Mouse (Mus musculus) midbrain, embryonic 14.5 days (tissue): ENCODE measurements around the gene Tlr9. TPM values are rescaled to one million over a fixed set of nuclear protein-coding genes. Genes with fewer than 3 reads are reported as not detected.

ENCODE experiments used
- ATAC-seq: fragments of 200-750 bp; cut with Nextera tagmentation; 2 replicates; pipeline ENCODE4 v1.8.0; 2017; ENCODE audit warnings: moderate number of reproducible peaks, moderate library complexity; ENCODE audit not compliant: low FRiP score, low TSS enrichment
- DNase-seq: peaks from one replicate; pipeline ENCODE4 v3.0.0-alpha.2; 2015
- H3K27ac ChIP-seq: fragments of 300-500 bp; sonication (generic); replicated peaks from 2 replicates; pipeline ENCODE4 v1.5.1; 2014; ENCODE audit warnings: mild to moderate bottlenecking, low read depth, low read length, moderate library complexity
- H3K27me3 ChIP-seq: fragments of 300-500 bp; sonication (generic); 2 replicates; pipeline ENCODE4 v1.6.1; 2014; ENCODE audit warnings: low read length, control low read depth, mixed read lengths; ENCODE audit not compliant: control insufficient read depth, insufficient read depth
- H3K36me3 ChIP-seq: fragments of 300-500 bp; sonication (generic); 2 replicates; pipeline ENCODE4 v1.6.1; 2014; ENCODE audit warnings: low read length, control low read depth; ENCODE audit not compliant: control insufficient read depth, insufficient read depth
- H3K4me1 ChIP-seq: fragments of 300-500 bp; sonication (generic); 2 replicates; pipeline ENCODE4 v1.6.1; 2014; ENCODE audit warnings: mild to moderate bottlenecking, antibody characterized with exemption, low read length, control low read depth; ENCODE audit not compliant: control insufficient read depth, insufficient read depth
- H3K4me2 ChIP-seq: fragments of 300-500 bp; sonication (generic); 2 replicates; pipeline ENCODE4 v1.6.1; 2014; ENCODE audit warnings: mild to moderate bottlenecking, low read length, moderate library complexity
- H3K4me3 ChIP-seq: fragments of 300-500 bp; sonication (generic); replicated peaks from 2 replicates; pipeline ENCODE4 v1.5.1; 2014; ENCODE audit warnings: low read depth, low read length
- H3K9ac ChIP-seq: fragments of 300-500 bp; sonication (generic); replicated peaks from 2 replicates; pipeline ENCODE4 v1.6.1; 2014; ENCODE audit warnings: mild to moderate bottlenecking, low read length, moderate library complexity
- H3K9me3 ChIP-seq: fragments of 300-500 bp; sonication (generic); 2 replicates; pipeline ENCODE4 v1.6.1; 2016; ENCODE audit warnings: low read length, control low read depth, mixed read lengths; ENCODE audit not compliant: control insufficient read depth
- WGBS: fragments of 180-500 bp; shearing (Covaris S2); extraction: QIAGEN DNeasy Blood & Tissue Kit; methylation state at CpG from one replicate; pipeline ENCODE4 v1.1.7; 2014; 5-methylcytosine and 5-hydroxymethylcytosine counted together
- polyA plus RNA-seq: library from polyadenylated mRNA; unstranded; fragments of >200 nt; fragmentation: Nextera tagmentation; extraction: Ambion mirVana; gene quantifications from 2 replicates; pipeline ENCODE4 v1.2.1, GENCODE M21; 2014

Gene Tlr9
- polyA plus RNA-seq, 1 experiment from 2014 or later = 0.09 TPM

- Histone ChIP-seq H3K9ac (peak overlapping the region; percentile 61), H3K4me2 (peak overlapping the region; percentile 69), H3K4me3 (peak overlapping the region; percentile 36), H3K36me3 (no peaks in the 10 kb centered on the region), H3K27me3 (peaks cover 8% of the 10 kb centered on the region; the same call in 1 of the 2 replicates), H3K4me1 (peaks cover 4% of the 10 kb centered on the region; the same call in 1 of the 2 replicates), H3K9me3 (no peaks in the 10 kb centered on the region), H3K27ac (peak overlapping the region; percentile 45)
- no peak for ATAC-seq
- DNase-seq = no peak
- 58% methylated on average over 24 of the region's 24 CpGs for WGBS
These were observed 3.2 kb downstream of the Tlr9 start for GRCm38 (mm10) chr9:106225469-106226150.

- Histone ChIP-seq H3K27me3 (peaks cover 8% of the 10 kb centered on the region; the same call in 1 of the 2 replicates), H3K4me1 (peaks cover 4% of the 10 kb centered on the region; the same call in 1 of the 2 replicates), H3K9ac (peak overlapping the region; percentile 61), H3K4me3 (peak overlapping the region; percentile 36), H3K4me2 (peak overlapping the region; percentile 69), H3K27ac (peak overlapping the region; percentile 45), H3K36me3 (no peaks in the 10 kb centered on the region), H3K9me3 (no peaks in the 10 kb centered on the region)
- ATAC-seq = peak; percentile 43; the same call in 1 of the 2 replicates
- peak; percentile 75 for DNase-seq
- WGBS = 7% methylated on average over 34 of the region's 34 CpGs
These were observed 3.8 kb downstream of the Tlr9 start for GRCm38 (mm10) chr9:106226151-106226682.

- peaks cover 3% of the 10 kb centered on the region for H3K36me3 ChIP-seq
- H3K9ac ChIP-seq = no peak overlapping the region
- peaks cover 4% of the 10 kb centered on the region; the same call in 1 of the 2 replicates for H3K4me1 ChIP-seq
- no peak overlapping the region for H3K27ac ChIP-seq
- H3K4me3 ChIP-seq = no peak overlapping the region
- DNase-seq (no peak), ATAC-seq (no peak)
- H3K27me3 ChIP-seq = peaks cover 8% of the 10 kb centered on the region; the same call in 1 of the 2 replicates
- 68% methylated on average over 8 of the region's 8 CpGs for WGBS
- H3K4me2 ChIP-seq = no peak overlapping the region
- no peaks in the 10 kb centered on the region for H3K9me3 ChIP-seq
These were observed 5.5 kb downstream of the Tlr9 start for GRCm38 (mm10) chr9:106227790-106228429.

- Histone ChIP-seq H3K9ac (no peak overlapping the region), H3K4me1 (peaks cover 4% of the 10 kb centered on the region; the same call in 1 of the 2 replicates), H3K4me3 (no peak overlapping the region), H3K27me3 (peaks cover 4% of the 10 kb centered on the region; the same call in 1 of the 2 replicates), H3K27ac (no peak overlapping the region), H3K4me2 (no peak overlapping the region), H3K9me3 (no peaks in the 10 kb centered on the region), H3K36me3 (peaks cover 26% of the 10 kb centered on the region)
- no peak for ATAC-seq
- 86% methylated on average over 9 of the region's 9 CpGs for WGBS
- DNase-seq = no peak
These were observed 7.8 kb downstream of the Tlr9 start for GRCm38 (mm10) chr9:106230051-106230733.

- peaks cover 32% of the 10 kb centered on the region for H3K36me3 ChIP-seq
- H3K27ac ChIP-seq = no peak overlapping the region
- ATAC-seq (no peak), DNase-seq (peak; percentile 20)
- H3K27me3 ChIP-seq = no peaks in the 10 kb centered on the region
- no peak overlapping the region for H3K4me2 ChIP-seq
- H3K9me3 ChIP-seq = no peaks in the 10 kb centered on the region
- H3K9ac ChIP-seq = no peak overlapping the region
- peaks cover 3% of the 10 kb centered on the region; the same call in 1 of the 2 replicates for H3K4me1 ChIP-seq
- H3K4me3 ChIP-seq = no peak overlapping the region
- WGBS = 56% methylated on average over 3 of the region's 3 CpGs
These were observed 8.3 kb downstream of the Tlr9 start for GRCm38 (mm10) chr9:106230734-106231106.

- Histone ChIP-seq H3K4me3 (no peak overlapping the region), H3K4me2 (no peak overlapping the region), H3K27me3 (no peaks in the 10 kb centered on the region), H3K36me3 (peaks cover 36% of the 10 kb centered on the region), H3K9me3 (no peaks in the 10 kb centered on the region), H3K9ac (no peak overlapping the region), H3K27ac (no peak overlapping the region), H3K4me1 (no peaks in the 10 kb centered on the region)
- ATAC-seq (no peak), DNase-seq (no peak)
- 87% methylated on average over 7 of the region's 7 CpGs for WGBS
These were observed 8.8 kb downstream of the Tlr9 start for GRCm38 (mm10) chr9:106231220-106231619.

GRCm38 (mm10) chr9:106231816-106232215 is 9.4 kb downstream of the Tlr9 start:
- H3K27me3 ChIP-seq = no peaks in the 10 kb centered on the region
- ATAC-seq (no peak), DNase-seq (no peak)
- H3K9me3 ChIP-seq = no peaks in the 10 kb centered on the region
- no peaks in the 10 kb centered on the region for H3K4me1 ChIP-seq
- H3K27ac ChIP-seq = no peak overlapping the region
- no peak overlapping the region for H3K4me2 ChIP-seq
- no peak overlapping the region for H3K4me3 ChIP-seq
- no peak overlapping the region for H3K9ac ChIP-seq
- WGBS = 84% methylated on average over 4 of the region's 4 CpGs
- H3K36me3 ChIP-seq = peaks cover 42% of the 10 kb centered on the region

GRCm38 (mm10) chr9:106232956-106233355 is 10.6 kb downstream of the Tlr9 start:
- Histone ChIP-seq H3K27ac (no peak overlapping the region), H3K9ac (no peak overlapping the region), H3K4me1 (no peaks in the 10 kb centered on the region), H3K36me3 (peaks cover 53% of the 10 kb centered on the region), H3K27me3 (no peaks in the 10 kb centered on the region), H3K4me2 (no peak overlapping the region), H3K9me3 (no peaks in the 10 kb centered on the region), H3K4me3 (no peak overlapping the region)
- WGBS = 89% methylated on average over 3 of the region's 3 CpGs
- DNase-seq (no peak), ATAC-seq (no peak)
